Mouse (Mus musculus): Measurements from ENCODE around the gene Olfr1215. TPM values are rescaled to one million over a fixed set of nuclear protein-coding genes. Genes with fewer than 3 reads are reported as not detected.

Gene Olfr1215
- polyA plus RNA-seq (2021; fragmentation: Nextera tagmentation) = not detected in 2 replicates
- long read RNA-seq, experiment 1 = 0 reads
- long read RNA-seq, experiment 2 = 0 reads

GRCm38 (mm10) chr2:89006873-89007272 is at the start of gene Olfr1215:
Olfr1215 (minus strand) TSS chr2:89006973.

DNA sequence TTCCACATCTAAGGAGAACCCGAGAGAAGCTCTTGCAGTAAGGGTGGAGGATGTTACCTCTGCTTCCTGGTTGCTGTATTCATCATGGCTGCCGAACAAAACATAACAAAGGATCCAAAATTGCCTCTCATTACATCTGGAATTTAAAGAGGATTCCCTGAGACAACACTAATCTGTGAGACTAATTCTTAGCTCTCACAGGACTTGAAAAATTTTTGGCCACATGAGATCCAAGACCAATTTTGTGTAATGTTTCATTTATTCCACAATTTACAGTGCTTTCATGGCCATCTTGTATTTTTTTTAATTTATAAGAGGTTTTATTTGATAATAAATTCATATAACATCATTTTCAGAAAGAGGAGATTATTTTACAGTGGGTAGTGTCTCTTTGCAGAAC is 25.2 kb upstream of the Olfr1215 start, which contains the start of gene Olfr1217:
TSS of gene Olfr1217 (minus strand) at position 101 of the 400 bp plus-strand sequence.

DNA sequence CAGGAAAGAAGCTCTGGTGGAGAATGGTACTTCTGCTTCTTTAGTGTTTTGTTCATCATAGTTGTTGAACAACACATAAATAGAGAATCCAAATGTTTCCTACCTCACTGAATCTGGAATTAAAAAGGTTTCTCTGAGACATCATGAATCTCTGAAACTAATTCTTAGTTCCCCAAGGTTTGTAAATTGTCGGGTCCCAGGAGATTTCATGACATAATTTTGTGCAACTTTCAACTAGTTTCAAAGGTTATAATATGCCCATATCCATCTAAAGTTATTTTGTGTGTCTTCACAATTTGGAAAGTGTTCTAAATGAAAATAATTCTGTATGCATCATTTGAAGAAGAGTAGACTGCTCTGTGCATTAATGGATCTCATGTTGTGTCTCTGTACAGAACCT is 11.5 kb upstream of the Olfr1215 start, which contains the start of gene Olfr1216:
TSS of gene Olfr1216 (minus strand) at position 101 of the 400 bp plus-strand sequence.

DNA sequence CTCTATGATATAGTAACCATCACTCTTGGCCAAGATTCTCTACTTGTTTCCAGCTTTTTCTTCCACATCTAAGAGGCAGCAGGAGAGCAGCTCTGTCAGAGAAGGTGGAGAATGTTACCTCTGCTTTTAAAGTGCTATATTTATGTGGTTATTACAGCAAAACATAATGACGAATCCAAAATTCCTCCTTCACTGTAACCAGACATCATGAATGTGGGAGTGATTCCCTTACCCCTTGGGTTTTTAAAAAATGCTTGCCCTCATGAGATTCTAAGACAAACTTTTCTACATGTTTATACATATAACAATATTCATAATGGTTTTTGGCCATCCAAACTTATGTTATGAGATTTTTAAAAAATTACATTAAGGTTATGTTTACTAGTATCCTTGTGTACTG is 14.2 kb downstream of the Olfr1215 start, which contains the start of gene Olfr1214:
TSS of gene Olfr1214 (minus strand) at position 101 of the 400 bp plus-strand sequence.

GRCm38 (mm10) chr2:88980181-88980580 is 26.6 kb downstream of the Olfr1215 start, which contains the start of gene Gm13762:
Gm13762 (minus strand) TSS chr2:88980281.

GRCm38 (mm10) chr2:88953669-88954068 is 53.1 kb downstream of the Olfr1215 start, which contains the start of gene Olfr1212:
Olfr1212 (plus strand) TSS chr2:88953969.

Other genes with a start within 250 kb of the Olfr1215 start
- gene Olfr1199, start 246.5 kb downstream of the Olfr1215 start, polyA plus RNA-seq (2021; fragmentation: Nextera tagmentation) = not detected in 2 replicates
- 0.04 TPM in 1 of 2 replicates, not detected in the other for gene Olfr1200, start 236.5 kb downstream of the Olfr1215 start, polyA plus RNA-seq (2021; fragmentation: Nextera tagmentation)
- not detected in 2 replicates for gene Olfr1201, start 213.9 kb downstream of the Olfr1215 start, polyA plus RNA-seq (2021; fragmentation: Nextera tagmentation)
- gene Olfr1202, start 192.5 kb downstream of the Olfr1215 start, polyA plus RNA-seq (2021; fragmentation: Nextera tagmentation) = not detected in 2 replicates
- not detected in 2 replicates for gene Olfr1205, start 177.2 kb downstream of the Olfr1215 start, polyA plus RNA-seq (2021; fragmentation: Nextera tagmentation)
- not detected in 2 replicates for gene Olfr1204, start 157.7 kb downstream of the Olfr1215 start, polyA plus RNA-seq (2021; fragmentation: Nextera tagmentation)
- gene Olfr1206, start 143.7 kb downstream of the Olfr1215 start, polyA plus RNA-seq (2021; fragmentation: Nextera tagmentation) = not detected in 2 replicates
- not detected in 2 replicates for gene Olfr1208, start 104.7 kb downstream of the Olfr1215 start, polyA plus RNA-seq (2021; fragmentation: Nextera tagmentation)
- gene Olfr1209, start 91.8 kb downstream of the Olfr1215 start, polyA plus RNA-seq (2021; fragmentation: Nextera tagmentation) = not detected in 2 replicates
- not detected in 2 replicates for gene Olfr1211, start 68.9 kb downstream of the Olfr1215 start, polyA plus RNA-seq (2021; fragmentation: Nextera tagmentation)
- not detected in 2 replicates for gene Olfr1212, start 53.0 kb downstream of the Olfr1215 start, polyA plus RNA-seq (2021; fragmentation: Nextera tagmentation)
- gene Gm13762, start 26.7 kb downstream of the Olfr1215 start, polyA plus RNA-seq (2021; fragmentation: Nextera tagmentation) = not detected in 2 replicates
- gene Olfr1214, start 14.3 kb downstream of the Olfr1215 start, polyA plus RNA-seq (2021; fragmentation: Nextera tagmentation) = not detected in 2 replicates
- gene Olfr1216, start 11.4 kb upstream of the Olfr1215 start, polyA plus RNA-seq (2021; fragmentation: Nextera tagmentation) = not detected in 2 replicates
- gene Olfr1217, start 25.1 kb upstream of the Olfr1215 start, polyA plus RNA-seq (2021; fragmentation: Nextera tagmentation) = not detected in 2 replicates
- gene Olfr1218, start 54.2 kb upstream of the Olfr1215 start, polyA plus RNA-seq (2021; fragmentation: Nextera tagmentation) = not detected in 2 replicates
- not detected in 2 replicates for gene Olfr1219, start 76.5 kb upstream of the Olfr1215 start, polyA plus RNA-seq (2021; fragmentation: Nextera tagmentation)
- not detected in 2 replicates for gene Olfr1220, start 99.9 kb upstream of the Olfr1215 start, polyA plus RNA-seq (2021; fragmentation: Nextera tagmentation)
- gene Olfr1221, start 110.3 kb upstream of the Olfr1215 start, polyA plus RNA-seq (2021; fragmentation: Nextera tagmentation) = not detected in 2 replicates
- not detected in 2 replicates for gene Olfr1222, start 126.1 kb upstream of the Olfr1215 start, polyA plus RNA-seq (2021; fragmentation: Nextera tagmentation)
- gene Olfr1223, start 144.6 kb upstream of the Olfr1215 start, polyA plus RNA-seq (2021; fragmentation: Nextera tagmentation) = not detected in 2 replicates
- not detected in 2 replicates for gene Olfr1224-ps1, start 157.1 kb upstream of the Olfr1215 start, polyA plus RNA-seq (2021; fragmentation: Nextera tagmentation)
- gene Olfr1225, start 167.7 kb upstream of the Olfr1215 start, polyA plus RNA-seq (2021; fragmentation: Nextera tagmentation) = not detected in 2 replicates
- not detected in 2 replicates for gene Olfr1226, start 193.1 kb upstream of the Olfr1215 start, polyA plus RNA-seq (2021; fragmentation: Nextera tagmentation)
- not detected in 2 replicates for gene Olfr1228, start 247.1 kb upstream of the Olfr1215 start, polyA plus RNA-seq (2021; fragmentation: Nextera tagmentation)